Mouse (Mus musculus): ENCODE results near the gene Vmn2r14. TPM values are rescaled to one million over a fixed set of nuclear protein-coding genes. Genes with fewer than 3 reads are reported as not detected.

Vmn2r14 gene
- under 1 TPM in 1 of 2 experiments, not detected in 1; 0.02 TPM for polyA plus RNA-seq (2017; shearing (Covaris generic))

DNA sequence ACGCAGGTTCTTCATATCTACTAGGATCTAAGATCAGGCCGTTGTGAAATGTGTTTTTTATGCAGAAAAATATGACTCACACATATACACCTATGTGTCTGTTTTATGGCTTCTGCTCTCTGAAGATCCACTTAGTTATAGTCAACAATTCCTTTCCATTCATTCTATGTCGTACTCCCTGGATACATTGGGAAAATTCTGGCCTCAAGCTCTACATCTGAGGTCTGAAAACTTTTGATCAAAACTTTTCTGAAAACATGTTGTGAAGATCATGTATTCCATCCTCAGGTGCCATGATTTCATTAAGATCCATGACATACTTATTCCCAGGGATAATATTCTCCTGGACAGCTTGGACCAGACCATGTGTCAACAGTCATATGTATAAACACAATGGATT is at the start of gene Vmn2r14:
TSS of gene Vmn2r14 (minus strand) at position 101 of the 400 bp plus-strand sequence.

DNA sequence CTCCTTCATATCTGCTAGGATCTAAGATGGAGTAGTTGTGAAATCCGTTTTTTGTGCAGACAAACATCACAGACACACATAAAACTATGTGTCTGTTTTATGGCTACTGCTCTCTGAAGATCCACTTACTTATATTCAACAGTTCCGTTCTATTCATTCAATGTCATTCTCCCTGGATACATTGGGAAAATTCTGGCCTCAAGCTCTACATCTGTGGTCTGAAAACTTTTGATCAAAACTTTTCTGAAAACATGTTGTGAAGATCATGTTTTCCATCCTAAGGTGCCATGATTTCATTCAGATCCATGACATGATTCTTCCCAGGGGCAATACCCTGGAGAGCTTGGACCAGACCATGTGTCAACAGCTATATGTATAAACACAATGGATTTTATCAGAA is 32.4 kb downstream of the Vmn2r14 start, which contains the start of gene Vmn2r13:
TSS of gene Vmn2r13 (minus strand) at position 101 of the 400 bp plus-strand sequence.

Other genes starting within 250 kb of the Vmn2r14 start
- under 1 TPM in 1 of 2 experiments, not detected in 1; 0.18 TPM for gene Vmn2r10, start 218.2 kb downstream of the Vmn2r14 start, polyA plus RNA-seq (2017; shearing (Covaris generic))
- gene Vmn2r11, start 165.1 kb downstream of the Vmn2r14 start, polyA plus RNA-seq (2017; shearing (Covaris generic)) = under 1 TPM; 0.07 to 0.14 TPM
- not detected for gene Vmn2r12, start 126.8 kb downstream of the Vmn2r14 start, polyA plus RNA-seq (2017; shearing (Covaris generic))
- gene Vmn2r13, start 32.5 kb downstream of the Vmn2r14 start, polyA plus RNA-seq (2017; shearing (Covaris generic)) = not detected
- not detected for gene Vmn2r15, start 72.9 kb upstream of the Vmn2r14 start, polyA plus RNA-seq (2017; shearing (Covaris generic))
- not detected for gene Vmn2r16, start 105.5 kb upstream of the Vmn2r14 start, polyA plus RNA-seq (2017; shearing (Covaris generic))
- gene Vmn2r17, start 195.0 kb upstream of the Vmn2r14 start, polyA plus RNA-seq (2017; shearing (Covaris generic)) = under 1 TPM in 1 of 2 experiments, not detected in 1; 0.02 TPM

Data from activated CD4-positive, CD25-positive, alpha-beta regulatory T cell (primary cell).